Mouse (Mus musculus): ENCODE data around the gene Bcdin3d.

Bcdin3d gene

DNA sequence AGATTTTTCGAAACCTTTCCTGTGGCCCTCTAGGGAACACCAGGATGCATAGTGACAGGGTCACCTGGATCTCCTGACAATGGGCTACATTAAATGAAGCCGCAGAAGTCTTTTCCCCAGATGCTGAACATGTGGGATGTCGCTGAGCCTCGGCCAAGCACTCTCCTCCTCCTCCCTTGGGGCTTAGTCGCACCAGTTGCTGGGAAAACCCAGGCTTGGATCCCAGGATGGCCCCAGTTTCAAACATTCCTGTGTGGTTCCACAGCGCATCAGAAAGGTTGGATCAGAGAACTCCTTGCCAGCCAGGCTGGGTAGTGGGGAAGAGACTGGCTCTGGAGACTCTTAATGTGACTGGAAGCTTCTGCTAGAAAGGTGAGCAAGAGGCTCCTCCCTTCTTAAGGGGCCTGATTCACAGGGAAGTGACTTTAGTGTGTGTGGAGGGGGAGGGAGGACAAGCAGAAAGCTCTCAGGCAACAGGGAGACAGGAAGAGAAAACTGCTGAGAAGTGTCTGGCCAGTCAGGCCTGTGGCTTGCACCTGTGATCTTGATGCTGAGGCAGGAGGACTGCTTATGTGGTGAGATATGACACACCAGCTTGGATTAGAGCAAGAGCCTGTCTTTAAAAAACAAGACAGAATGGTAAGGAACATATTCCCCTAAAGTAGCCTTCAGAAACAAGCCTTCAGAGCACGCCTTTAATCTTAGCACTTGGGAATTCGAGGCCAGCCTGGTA, 35.4 kb downstream of the Bcdin3d start:
- DNase-seq = no peak

DNA sequence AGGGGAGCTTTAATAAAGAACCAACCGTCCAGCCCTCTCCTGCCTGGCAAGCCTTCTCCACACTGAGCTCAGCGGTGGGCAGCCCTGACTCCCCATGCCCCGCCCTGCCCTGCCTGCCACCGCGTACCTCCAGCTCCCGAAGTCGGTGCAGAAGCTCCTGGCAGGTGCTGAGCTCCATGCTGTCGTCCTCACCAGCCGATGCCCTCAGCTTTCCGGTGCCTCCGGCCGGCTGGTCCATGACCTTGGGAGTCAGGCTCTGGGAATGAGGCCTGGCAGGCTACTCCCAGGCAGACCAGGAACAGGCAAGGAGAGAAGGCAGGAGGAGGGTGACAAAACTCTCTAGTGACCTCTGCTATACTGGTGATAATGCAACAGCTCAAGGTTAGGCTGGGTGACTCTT, 40.6 kb downstream of the Bcdin3d start:
- DNase-seq = no peak

DNA sequence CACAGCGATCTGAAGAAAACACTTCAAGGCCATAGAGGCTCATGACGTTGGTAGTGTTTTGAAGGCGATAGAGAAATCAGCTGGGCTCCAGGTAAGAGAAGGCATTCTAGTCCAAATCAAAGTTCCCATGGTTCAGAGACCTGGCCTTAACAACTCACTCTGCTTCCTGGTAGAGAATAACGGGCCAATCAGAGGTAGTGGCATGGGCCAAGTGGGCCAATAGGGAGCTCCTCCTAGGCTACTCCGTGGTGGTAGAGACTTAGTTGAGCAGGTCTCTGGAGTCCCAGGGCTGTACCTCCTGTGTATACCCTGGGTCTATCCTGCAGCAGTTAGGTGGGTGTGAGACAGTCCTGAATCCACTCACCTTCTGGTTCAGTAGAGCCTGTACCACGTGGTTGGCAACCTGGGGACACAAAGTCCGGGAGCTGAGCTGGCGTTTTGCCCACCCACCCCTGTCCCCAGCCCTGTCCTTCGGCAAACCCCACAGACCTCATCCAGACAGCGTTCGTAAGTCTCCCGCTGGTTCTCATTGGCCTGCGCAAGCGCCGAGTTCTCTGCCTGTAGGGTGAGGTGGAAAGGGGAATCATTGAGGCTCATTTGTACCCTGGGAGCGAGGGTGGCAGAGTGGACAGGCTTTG, 41.3 kb downstream of the Bcdin3d start:
- DNase-seq = no peak

DNA sequence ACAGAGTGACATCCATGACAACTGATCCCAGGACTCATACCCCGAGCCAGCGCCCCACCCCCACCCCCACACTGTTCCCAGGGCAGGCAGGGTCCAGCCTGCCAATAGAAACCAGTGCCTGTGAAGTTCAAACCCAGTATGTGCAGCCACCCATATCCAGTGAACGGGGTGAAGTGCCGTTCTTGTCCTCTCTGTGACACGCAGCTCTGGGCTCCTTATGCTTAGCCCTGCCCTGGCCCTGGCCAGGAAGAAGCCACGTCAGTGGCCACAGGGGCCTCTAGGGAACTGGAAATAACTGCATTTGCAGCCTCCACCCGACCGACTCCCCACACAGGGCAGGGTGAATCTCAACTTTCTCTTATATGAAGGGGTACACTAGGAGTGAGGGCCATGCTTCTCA, 42.6 kb downstream of the Bcdin3d start:
- no peak for DNase-seq

DNA sequence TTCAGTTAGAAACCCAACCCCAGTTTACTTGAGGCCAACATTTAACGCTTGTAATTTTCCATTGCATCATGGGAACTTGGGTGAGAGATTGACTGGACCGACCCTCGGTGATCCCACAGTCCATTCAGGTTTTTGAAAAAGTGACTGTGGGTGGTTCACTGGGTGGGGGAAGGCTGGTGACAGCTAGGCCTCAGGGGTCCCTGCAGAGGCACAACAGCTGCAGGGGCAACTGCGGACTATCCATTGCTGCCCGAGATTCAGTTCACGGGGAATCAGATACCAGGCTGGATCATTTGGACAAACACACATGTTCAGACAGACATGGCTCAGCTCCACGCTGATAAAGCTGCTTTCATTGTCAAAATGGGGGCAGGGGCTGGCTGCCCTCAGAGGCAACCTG, 43.0 kb downstream of the Bcdin3d start:
- DNase-seq = no peak

DNA sequence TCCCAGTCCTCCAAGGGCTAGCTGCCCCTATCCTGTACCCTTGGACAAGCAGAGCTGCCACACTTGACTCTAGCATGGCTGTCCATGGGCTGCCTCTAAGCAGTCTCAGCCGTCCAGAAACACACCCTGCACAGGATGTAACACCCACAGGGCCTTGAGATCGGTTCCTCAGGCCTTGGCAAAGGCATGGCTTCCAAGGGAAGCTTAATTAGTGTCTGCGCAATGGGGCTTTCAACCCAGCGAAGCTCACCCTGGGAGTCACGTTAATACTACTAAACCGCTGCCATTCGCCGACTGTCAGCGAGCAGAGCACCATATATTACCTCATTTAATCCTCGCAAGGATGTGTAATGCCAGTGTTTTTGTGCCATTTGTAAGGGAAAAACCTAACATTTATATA, 43.5 kb downstream of the Bcdin3d start:
- DNase-seq = no peak

DNA sequence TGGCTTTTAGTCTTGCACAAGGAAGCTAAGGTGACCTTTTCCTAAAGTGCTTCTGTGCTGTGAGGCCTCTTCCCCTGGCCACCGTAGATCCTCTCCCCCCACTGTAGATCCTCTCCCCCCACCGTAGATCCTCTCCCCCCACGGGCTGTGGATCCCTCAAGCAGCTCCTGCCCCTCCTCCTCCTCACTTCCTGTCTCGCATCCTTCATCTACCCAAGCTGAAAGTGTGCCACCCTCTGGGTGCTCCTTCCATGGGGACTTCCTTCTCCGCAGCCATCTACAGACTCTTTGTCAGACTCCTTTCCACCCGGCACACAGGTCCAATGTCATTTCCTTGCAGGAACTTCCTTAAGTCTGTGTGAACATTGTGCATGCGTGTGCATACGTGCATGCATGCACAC, 44.1 kb downstream of the Bcdin3d start:
- no peak for DNase-seq

DNA sequence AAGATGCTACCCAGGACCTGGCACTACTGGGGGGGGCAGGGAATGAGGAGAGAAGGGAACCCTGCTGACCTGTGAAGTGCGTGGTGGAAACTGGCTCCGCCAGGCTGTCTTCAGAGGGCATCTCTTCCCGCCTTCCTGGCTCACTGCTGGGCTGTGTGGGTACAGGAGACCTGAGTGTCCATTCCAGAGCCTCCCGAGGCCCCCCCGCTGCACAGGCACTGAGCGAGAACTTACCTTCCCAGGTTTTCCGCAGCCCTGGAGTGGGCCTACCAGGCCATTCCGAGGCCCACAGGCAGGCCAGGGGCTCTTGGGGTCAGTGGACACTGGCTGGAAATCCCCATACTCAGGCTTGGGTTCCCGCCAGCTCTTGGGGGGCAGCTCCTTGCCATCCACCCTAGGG, 50.6 kb downstream of the Bcdin3d start:
- DNase-seq = no peak

DNA sequence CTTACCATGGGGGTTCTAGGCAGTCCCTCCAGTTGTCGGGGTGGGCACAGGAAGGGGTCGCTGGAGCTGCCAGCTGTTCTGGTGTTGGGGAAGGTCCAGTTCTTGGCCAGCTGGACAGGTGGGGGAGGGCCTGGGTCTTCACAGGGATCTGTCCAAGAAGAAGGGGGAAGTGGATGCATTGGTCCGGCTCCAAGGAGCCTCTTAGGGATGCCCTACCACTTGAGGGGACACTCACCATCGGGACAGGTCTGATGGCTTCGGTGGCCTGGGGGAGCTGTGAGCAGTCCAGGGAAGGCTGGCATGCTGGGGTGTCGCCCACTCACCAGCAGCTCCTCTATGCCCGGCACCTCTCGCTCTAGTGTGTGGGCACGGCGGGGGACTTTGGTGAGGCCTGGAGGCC, 51.4 kb downstream of the Bcdin3d start:
- DNase-seq = no peak

DNA sequence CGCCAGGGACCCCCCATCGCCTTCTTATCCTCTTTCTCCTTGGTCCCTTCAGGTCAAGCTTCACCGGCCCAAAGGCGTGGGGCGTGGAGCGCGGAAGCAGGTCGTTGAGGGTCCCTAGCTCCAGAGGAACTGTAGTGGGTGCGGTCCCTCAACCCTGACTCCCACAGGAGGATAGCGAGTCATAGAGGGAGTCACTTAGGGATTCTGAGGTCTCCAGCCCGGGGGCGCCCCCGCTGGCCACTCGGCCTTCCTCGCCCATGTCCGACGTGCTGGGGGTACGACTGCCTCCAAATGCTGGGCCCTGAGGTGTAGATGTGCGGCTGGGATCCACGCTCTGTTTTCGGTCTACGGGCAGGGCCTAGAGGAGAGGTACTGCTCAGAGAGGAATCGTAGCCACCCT, 52.0 kb downstream of the Bcdin3d start:
- no peak for DNase-seq

DNA sequence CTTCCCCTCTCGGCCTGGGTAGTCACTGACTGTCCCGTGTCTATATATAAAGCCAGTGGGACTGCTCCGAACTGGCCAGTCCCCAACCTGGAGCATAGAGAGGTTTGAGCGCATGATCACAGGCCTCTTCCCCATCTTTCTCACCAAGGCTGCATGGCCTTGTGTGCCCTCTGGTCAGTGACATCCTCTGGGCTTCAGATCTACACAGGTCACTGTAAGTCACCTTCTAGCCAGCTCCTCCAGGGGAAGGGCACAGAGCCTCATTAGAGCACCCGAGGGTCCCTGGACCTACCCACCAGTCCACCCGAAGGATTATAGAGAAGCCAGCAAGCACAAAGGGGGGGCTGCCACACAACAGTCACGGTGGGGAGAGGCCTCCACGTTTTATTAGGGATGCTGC, 52.9 kb downstream of the Bcdin3d start:
- no peak for DNase-seq

DNA sequence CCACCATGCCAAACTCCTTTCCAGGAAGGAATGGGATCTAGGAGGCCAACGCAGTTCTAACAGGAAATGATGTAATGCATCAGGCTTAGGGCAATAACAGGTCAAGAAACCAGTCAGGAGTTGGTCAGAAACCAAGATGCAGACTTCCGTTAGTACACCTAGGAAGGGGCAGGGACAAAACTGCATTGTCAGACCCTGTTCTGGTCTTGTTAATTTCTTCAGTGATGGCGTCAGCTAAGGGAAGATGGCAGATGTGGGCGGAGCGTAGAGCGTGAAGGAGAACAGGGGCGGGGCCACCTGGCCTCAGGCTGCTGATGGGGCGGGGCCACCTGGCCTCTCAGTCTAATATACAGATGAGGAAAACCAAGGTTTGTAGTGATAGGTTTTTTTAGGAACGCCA, 53.4 kb downstream of the Bcdin3d start:
- DNase-seq = no peak

DNA sequence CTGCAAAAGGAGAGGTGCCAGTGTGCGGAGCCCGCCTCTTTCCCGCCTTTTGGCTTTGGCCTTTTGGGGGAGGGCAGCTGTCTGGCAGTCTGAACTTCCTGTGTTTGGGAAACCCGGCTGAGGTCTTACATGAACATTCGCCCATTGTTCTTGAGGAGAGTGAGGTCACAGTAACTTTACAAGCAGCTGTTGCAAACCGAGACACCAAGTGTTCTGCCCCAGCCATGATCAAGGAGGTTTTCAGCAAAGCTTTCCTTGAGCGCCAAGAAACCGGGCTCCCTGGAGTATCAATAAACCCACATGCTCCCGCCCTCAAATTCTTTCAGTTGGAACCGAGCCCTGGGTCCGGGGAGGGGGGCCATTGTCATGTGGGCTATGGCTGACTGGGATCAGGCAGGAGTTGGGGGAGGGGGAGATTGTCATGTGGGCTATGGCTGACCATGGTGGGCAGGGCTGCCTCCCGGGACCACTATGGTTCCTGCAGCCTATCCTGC, 54.0 kb downstream of the Bcdin3d start:
- DNase-seq = peak; percentile 44 to 55

DNA sequence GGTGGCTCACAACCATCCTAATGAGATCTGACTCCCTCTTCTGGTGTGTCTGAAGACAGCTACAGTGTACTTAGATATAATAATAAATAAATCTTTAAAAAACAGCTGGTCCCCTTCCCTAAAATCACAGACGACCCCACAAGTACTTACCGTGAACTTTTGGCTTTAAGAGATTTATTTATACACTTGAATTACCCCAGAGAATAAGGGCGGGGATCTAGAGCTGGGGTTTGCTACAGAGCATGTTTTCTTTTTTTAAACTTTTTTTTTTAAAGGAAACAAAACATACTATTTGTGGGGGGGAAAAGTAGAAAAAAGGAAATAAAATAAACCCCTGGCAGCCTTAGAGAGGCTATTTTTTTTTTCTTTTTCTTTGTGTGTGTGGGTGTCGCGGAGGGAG, 54.4 kb downstream of the Bcdin3d start:
- no peak for DNase-seq

Measured in kidney, adult 8-10 months (tissue).